ENCODE assay signal across 10 mouse cellular contexts in genomic region chr4:133872812-133873300, GRCm38 (mm10). TPM values are rescaled to one million over a fixed set of nuclear protein-coding genes. Genes with fewer than 3 reads are reported as not detected.
DNase-seq lines count a peak whose midpoint lies in the region; ATAC-seq lines count a peak whose summit lies in the region.
"Had no signal": no experiment of that assay in that cellular context is flagged by ENCODE, and none has a peak within 500 bp of the region (broad histone marks: within the 10 kb centered on the region; RNA-seq: fewer than 3 reads in every experiment).

No protein-coding gene starts in this region.

- no peak overlapping the region for H3K4me2 ChIP-seq in midbrain, embryonic 13.5 days (replicated peaks)
- H3K4me2 ChIP-seq: embryonic facial prominence, embryonic 12.5 days; limb, embryonic 12.5 days had no signal

- H3K4me3 ChIP-seq in midbrain, embryonic 10.5 days = no peak overlapping the region
- no peak overlapping the region for H3K4me3 ChIP-seq in midbrain, embryonic 13.5 days (replicated peaks)
- H3K4me3 ChIP-seq: embryonic facial prominence, embryonic 12.5 days; limb, embryonic 12.5 days had no signal

- DNase-seq in midbrain, embryonic 10.5 days (ENCODE audit: low spot score) = no peak
- DNase-seq in c-Kit-positive CD71-positive TER-119-negative erythroid progenitor cells, embryonic 14.5 days (ENCODE audit: low read depth) = peak; percentile 31
- peak; percentile 81 to 88 for DNase-seq in thymus, postnatal 36 days
- DNase-seq in layer of hippocampus, postnatal 25 days (ENCODE audit: extremely low spot score in 1 of 2, low spot score in 1 of 2) = no peak

- no peak for ATAC-seq in midbrain, embryonic 13.5 days
- ATAC-seq in hematopoietic stem cell, adult 5-6 weeks (replicated peaks in 1 of 2; ENCODE audit: insufficient read depth in 1 of 2, low FRiP score in 2 of 2, low TSS enrichment in 1 of 2, low read depth in 1 of 2, poor library complexity in 2 of 2, severe bottlenecking in 2 of 2) = peak; percentile 77 to 86
- ATAC-seq in megakaryocyte, adult 5-6 weeks (ENCODE audit: poor library complexity, severe bottlenecking) = peak; percentile 84
- ATAC-seq in frontal cortex, adult (ENCODE audit: low TSS enrichment) = no peak

- 0 out of 2 replicates have a peak overlapping the region, but pooled peaks have one; percentile 6 for H3K27ac ChIP-seq in midbrain, embryonic 10.5 days (replicated peaks)
- no peak overlapping the region for H3K27ac ChIP-seq in midbrain, embryonic 13.5 days
- H3K27ac ChIP-seq: embryonic facial prominence, embryonic 12.5 days; limb, embryonic 12.5 days had no signal

- no peaks in the 10 kb centered on the region for H3K9me3 ChIP-seq in midbrain, embryonic 10.5 days (replicated peaks)
- H3K9me3 ChIP-seq in midbrain, embryonic 13.5 days = no peaks in the 10 kb centered on the region
- H3K9me3 ChIP-seq: embryonic facial prominence, embryonic 12.5 days; limb, embryonic 12.5 days had no signal

- no peak overlapping the region for H3K9ac ChIP-seq in midbrain, embryonic 13.5 days (replicated peaks)
- H3K9ac ChIP-seq: embryonic facial prominence, embryonic 12.5 days; limb, embryonic 12.5 days had no signal

- H3K27me3 ChIP-seq in midbrain, embryonic 10.5 days (ENCODE audit: low read depth, poor library complexity, severe bottlenecking) = no peaks in the 10 kb centered on the region
- no peaks in the 10 kb centered on the region for H3K27me3 ChIP-seq in midbrain, embryonic 13.5 days
- H3K27me3 ChIP-seq: embryonic facial prominence, embryonic 12.5 days; limb, embryonic 12.5 days had no signal

- H3K36me3 ChIP-seq in midbrain, embryonic 10.5 days = peaks cover 21% of the 10 kb centered on the region
- H3K36me3 ChIP-seq in midbrain, embryonic 13.5 days = 0 out of 2 replicates have a peak, but pooled peaks cover 5% of the 10 kb centered on the region

- 73% methylated on average over 15 of the region's 15 CpGs for WGBS in midbrain, embryonic 10.5 days
- 68% methylated on average over 15 of the region's 15 CpGs for WGBS in midbrain, embryonic 13.5 days

- H3K4me1 ChIP-seq in midbrain, embryonic 10.5 days = peaks cover 9% of the 10 kb centered on the region
- H3K4me1 ChIP-seq in midbrain, embryonic 13.5 days (replicated peaks) = no peaks in the 10 kb centered on the region

RNA-seq across cellular contexts. Expression of gene Rps6ka1, which starts 14.7 kb away (rescaled TPM):
- 32.4 and 34.5 TPM in 2 replicates for polyA plus RNA-seq in midbrain, embryonic 10.5 days (2016; fragmentation: Nextera tagmentation; extraction: Ambion mirVana)
- 19.0 and 19.2 TPM in 2 replicates for polyA plus RNA-seq in midbrain, embryonic 13.5 days (2015; fragmentation: Nextera tagmentation; extraction: Ambion mirVana)
- total RNA-seq in hematopoietic stem cell, adult 5-6 weeks (2017) = 65.1 and 82.5 TPM in 2 replicates
- 109 and 112 TPM in 2 replicates for total RNA-seq in megakaryocyte, adult 5-6 weeks (2015)
- total RNA-seq in megakaryocyte, adult 5-6 weeks (2017) = 156 and 160 TPM in 2 replicates
- 10 to 100 TPM; 11.4 to 12.7 TPM for total RNA-seq in layer of hippocampus, postnatal 25 days (2021)

Comparison
In these comparisons a context has a peak if more than half of its experiments do, and no peak if none do; other contexts are left out.
1. DNase-seq: peak in c-Kit-positive CD71-positive TER-119-negative erythroid progenitor cells, embryonic 14.5 days (single experiment) and thymus, postnatal 36 days (2 of 2); none in midbrain, embryonic 10.5 days (single experiment) and layer of hippocampus, postnatal 25 days (0 of 2).
2. ATAC-seq: peak in hematopoietic stem cell, adult 5-6 weeks (2 of 2) and megakaryocyte, adult 5-6 weeks (single experiment); none in midbrain, embryonic 13.5 days (single experiment) and frontal cortex, adult (single experiment).